Mouse (Mus musculus) limb, embryonic 15.5 days (tissue): Measurements from ENCODE around the gene Nktr. TPM values are rescaled to one million over a fixed set of nuclear protein-coding genes. Genes with fewer than 3 reads are reported as not detected.
A peak's percentile ranks its signal among the peaks of the same experiment; 100 is the strongest.

Source experiments
- ATAC-seq: fragments of 200-750 bp; cut with Nextera tagmentation; 2 replicates; pipeline ENCODE4 v1.8.0; 2017; ENCODE audit warnings: low read depth, moderate TSS enrichment; ENCODE audit not compliant: insufficient number of reproducible peaks, low FRiP score, low TSS enrichment
- H3K27ac ChIP-seq: fragments of 300-500 bp; sonication (generic); 2 replicates; pipeline ENCODE4 v1.5.1; 2015; ENCODE audit warnings: moderate library complexity, mild to moderate bottlenecking, inconsistent platforms
- H3K27me3 ChIP-seq: fragments of 300-500 bp; sonication (generic); 2 replicates; pipeline ENCODE4 v1.6.1; 2015; ENCODE audit warnings: inconsistent platforms
- H3K36me3 ChIP-seq: fragments of 300-500 bp; sonication (generic); 2 replicates; pipeline ENCODE4 v1.6.1; 2015; ENCODE audit warnings: inconsistent platforms
- H3K4me1 ChIP-seq: fragments of 300-500 bp; sonication (generic); 2 replicates; pipeline ENCODE4 v1.6.1; 2015; ENCODE audit warnings: inconsistent platforms
- H3K4me2 ChIP-seq: fragments of 300-500 bp; sonication (generic); 2 replicates; pipeline ENCODE4 v1.6.1; 2015; ENCODE audit warnings: mild to moderate bottlenecking, inconsistent platforms
- H3K4me3 ChIP-seq: fragments of 300-500 bp; sonication (generic); 2 replicates; pipeline ENCODE4 v1.5.1; 2015; ENCODE audit warnings: mild to moderate bottlenecking, inconsistent platforms
- H3K9ac ChIP-seq: fragments of 300-500 bp; sonication (generic); 2 replicates; pipeline ENCODE4 v1.6.1; 2015; ENCODE audit warnings: inconsistent platforms
- H3K9me3 ChIP-seq: fragments of 300-500 bp; sonication (generic); 2 replicates; pipeline ENCODE4 v1.6.1; 2016; ENCODE audit warnings: inconsistent platforms
- WGBS: fragments of 180-500 bp; shearing (Covaris S2); methylation state at CpG from one replicate; pipeline ENCODE4 v1.1.7; 2015; 5-methylcytosine and 5-hydroxymethylcytosine counted together
- polyA plus RNA-seq: library from polyadenylated mRNA; unstranded; fragments of >200 nt; fragmentation: Nextera tagmentation; extraction: Ambion mirVana; gene quantifications from 2 replicates; pipeline ENCODE4 v1.2.1, GENCODE M21; 2015

Nktr gene
- polyA plus RNA-seq, 1 experiment from 2014 or later, result 68.1 TPM

DNA sequence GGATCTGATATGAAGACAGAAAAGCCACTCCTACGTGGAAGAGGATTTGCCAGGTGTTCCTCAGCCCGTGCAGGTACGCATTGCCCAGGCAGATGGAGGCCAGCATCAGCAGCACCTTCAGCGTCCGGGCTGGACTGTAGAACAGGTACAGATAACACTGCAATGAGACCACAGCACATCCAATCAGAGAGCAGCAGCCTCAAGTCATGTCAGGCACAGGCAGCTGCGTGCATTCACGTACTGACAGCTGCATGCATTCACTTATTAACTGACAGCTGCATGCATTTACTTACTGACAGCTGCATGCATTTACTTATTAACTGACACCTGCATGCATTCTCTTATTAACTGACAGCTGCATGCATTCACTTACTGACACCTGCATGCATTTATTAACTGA lies 34.3 kb upstream of the Nktr start:
- Histone ChIP-seq H3K36me3 (peaks cover 40% of the 10 kb centered on the region), H3K4me1 (peaks cover 2% of the 10 kb centered on the region), H3K27ac (no peak overlapping the region), H3K27me3 (no peaks in the 10 kb centered on the region), H3K4me2 (no peak overlapping the region), H3K9me3 (no peaks in the 10 kb centered on the region), H3K4me3 (no peak overlapping the region), H3K9ac (no peak overlapping the region)
- 73% methylated on average over 7 of the region's 7 CpGs for WGBS
- no peak for ATAC-seq

DNA sequence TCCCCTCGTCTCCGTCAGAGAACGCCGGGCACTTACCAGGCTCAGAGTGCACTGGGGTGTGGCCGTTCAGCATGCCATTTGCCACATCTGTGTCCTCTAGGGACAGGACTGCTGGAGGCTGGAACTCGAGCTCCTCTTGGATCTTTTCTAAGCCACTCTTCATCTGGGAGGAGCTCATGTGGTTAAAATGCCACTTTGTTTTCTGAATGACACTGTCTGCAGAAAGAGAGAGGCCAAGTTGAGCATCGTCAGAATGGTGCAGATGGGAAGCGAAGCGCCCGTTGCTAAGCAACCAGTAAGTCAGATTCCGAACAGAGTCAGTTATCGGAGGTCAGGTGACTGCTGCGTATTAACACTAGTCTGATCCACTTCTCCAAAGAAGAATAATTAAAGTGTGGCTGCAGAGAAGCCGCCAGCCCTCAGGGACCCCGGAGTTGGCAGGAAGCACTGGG lies 28.7 kb upstream of the Nktr start:
- no peak overlapping the region for H3K4me3 ChIP-seq
- no peak for ATAC-seq
- no peaks in the 10 kb centered on the region for H3K9me3 ChIP-seq
- H3K4me2 ChIP-seq, result no peak overlapping the region
- H3K9ac ChIP-seq, result no peak overlapping the region
- no peaks in the 10 kb centered on the region for H3K4me1 ChIP-seq
- WGBS, result 76% methylated on average over 15 of the region's 15 CpGs
- no peaks in the 10 kb centered on the region for H3K27me3 ChIP-seq
- peaks cover 63% of the 10 kb centered on the region for H3K36me3 ChIP-seq
- no peak overlapping the region for H3K27ac ChIP-seq

DNA sequence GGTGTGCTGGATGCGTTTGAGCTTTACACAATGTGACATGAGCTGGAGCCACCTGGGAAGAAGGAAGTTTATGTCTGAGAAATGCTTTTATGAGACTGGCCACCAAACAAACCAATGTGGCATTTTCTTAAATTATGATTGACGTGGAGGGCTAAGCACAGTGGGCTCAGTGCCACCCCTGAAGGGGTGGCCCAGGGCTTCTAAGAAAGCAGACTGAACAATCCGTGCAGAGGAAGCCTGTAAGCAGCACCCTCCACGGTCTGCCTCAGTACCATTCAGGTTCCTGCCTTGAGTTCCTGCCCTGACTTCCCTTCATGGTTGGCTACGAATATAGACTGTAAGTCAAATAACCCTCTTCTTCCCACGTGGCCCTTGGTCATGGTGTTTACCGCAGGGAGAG lies 28.2 kb upstream of the Nktr start:
- H3K27ac ChIP-seq, result no peak overlapping the region
- no peak overlapping the region for H3K4me2 ChIP-seq
- no peaks in the 10 kb centered on the region for H3K27me3 ChIP-seq
- H3K4me3 ChIP-seq, result no peak overlapping the region
- no peak overlapping the region for H3K9ac ChIP-seq
- WGBS, result 90% methylated on average over 7 of the region's 7 CpGs
- H3K36me3 ChIP-seq, result peaks cover 63% of the 10 kb centered on the region
- no peaks in the 10 kb centered on the region for H3K9me3 ChIP-seq
- no peak for ATAC-seq
- H3K4me1 ChIP-seq, result no peaks in the 10 kb centered on the region

GRCm38 (mm10) chr9:121694736-121695135 lies 24.2 kb upstream of the Nktr start:
- ATAC-seq, result no peak
- H3K9ac ChIP-seq, result no peak overlapping the region

DNA sequence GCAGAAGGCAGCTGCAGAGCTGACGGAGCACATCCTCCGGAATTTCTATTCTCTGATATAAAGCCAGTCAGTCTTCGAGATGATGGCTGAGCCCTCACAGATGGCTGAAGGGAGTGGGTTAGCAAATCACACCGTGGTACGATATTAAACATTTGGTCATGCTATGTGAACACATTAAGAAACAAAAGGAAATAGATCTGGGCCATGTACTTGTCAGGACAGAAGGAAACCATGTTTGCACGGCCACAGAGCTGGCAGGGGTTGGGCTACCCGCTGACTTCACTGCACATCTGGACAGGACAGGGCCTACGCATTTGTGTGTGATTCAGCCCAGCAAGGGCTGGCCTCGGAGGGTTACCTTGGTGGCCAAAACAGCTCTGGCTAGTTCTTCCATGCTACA lies 22.3 kb upstream of the Nktr start:
- no peak for ATAC-seq
- Histone ChIP-seq H3K36me3 (peaks cover 47% of the 10 kb centered on the region), H3K27ac (no peak overlapping the region)

More at GRCm38 (mm10) chr9:121694736-121695135, 24.2 kb upstream of the Nktr start:
- H3K9me3 ChIP-seq, result no peaks in the 10 kb centered on the region
- H3K27ac ChIP-seq, result no peak overlapping the region
- 74% methylated on average over 12 of the region's 12 CpGs for WGBS
- no peaks in the 10 kb centered on the region for H3K27me3 ChIP-seq
- H3K4me2 ChIP-seq, result no peak overlapping the region
- H3K36me3 ChIP-seq, result peaks cover 61% of the 10 kb centered on the region
- H3K4me1 ChIP-seq, result no peaks in the 10 kb centered on the region
- H3K4me3 ChIP-seq, result no peak overlapping the region

GRCm38 (mm10) chr9:121697150-121698049 lies 21.6 kb upstream of the Nktr start:
- Histone ChIP-seq H3K36me3 (peaks cover 39% of the 10 kb centered on the region), H3K27me3 (no peaks in the 10 kb centered on the region), H3K4me1 (no peaks in the 10 kb centered on the region), H3K4me2 (no peak overlapping the region), H3K4me3 (no peak overlapping the region), H3K27ac (no peak overlapping the region), H3K9ac (no peak overlapping the region), H3K9me3 (no peaks in the 10 kb centered on the region)
- 100% methylated on average over 1 of the region's 1 CpGs for WGBS
- no peak for ATAC-seq

More for the DNA sequence above, 22.3 kb upstream of the Nktr start:
- no peaks in the 10 kb centered on the region for H3K27me3 ChIP-seq
- H3K4me1 ChIP-seq, result no peaks in the 10 kb centered on the region
- no peak overlapping the region for H3K4me3 ChIP-seq
- H3K9ac ChIP-seq, result no peak overlapping the region
- no peak overlapping the region for H3K4me2 ChIP-seq
- no peaks in the 10 kb centered on the region for H3K9me3 ChIP-seq
- 83% methylated on average over 9 of the region's 9 CpGs for WGBS

DNA sequence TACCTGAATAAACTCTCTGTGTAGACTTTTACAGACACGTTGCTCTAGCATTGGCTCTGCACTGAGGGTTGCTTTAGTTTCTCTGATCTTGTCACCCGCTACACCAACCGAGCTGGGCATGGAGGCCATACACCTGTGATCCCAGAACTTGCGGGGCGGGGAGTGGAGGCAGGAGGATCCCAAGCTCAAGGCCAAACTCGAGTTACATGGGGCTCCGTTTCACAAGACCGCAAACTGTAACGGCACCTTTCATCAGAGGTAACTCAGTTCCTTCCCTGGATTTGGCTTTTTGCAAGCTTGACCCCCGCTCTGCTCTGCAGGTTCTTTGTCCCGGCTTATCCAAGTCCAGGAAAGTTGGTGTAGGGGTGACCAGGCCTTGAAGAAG lies 14.7 kb upstream of the Nktr start:
- Histone ChIP-seq H3K27me3 (no peaks in the 10 kb centered on the region), H3K36me3 (peaks cover 4% of the 10 kb centered on the region; the same call in 1 of the 2 replicates), H3K9me3 (no peaks in the 10 kb centered on the region), H3K4me3 (peak overlapping the region; percentile 89), H3K4me1 (peaks cover 21% of the 10 kb centered on the region), H3K9ac (peak overlapping the region; percentile 77), H3K4me2 (peak overlapping the region; percentile 94), H3K27ac (no peak overlapping the region)
- no peak for ATAC-seq
- 29% methylated on average over 11 of the region's 11 CpGs for WGBS

- Histone ChIP-seq H3K4me3 (peak within 1 kb of the TSS; percentile 89), H3K4me2 (peak within 1 kb of the TSS; percentile 94), H3K36me3 (peaks cover 2% of the 10 kb centered on the region; the same call in 1 of the 2 replicates), H3K27me3 (no peaks in the 10 kb centered on the region), H3K9ac (peak within 1 kb of the TSS; percentile 77), H3K27ac (peak within 1 kb of the TSS; percentile 87), H3K4me1 (peaks cover 21% of the 10 kb centered on the region), H3K9me3 (no peaks in the 10 kb centered on the region)
- peak; percentile 95 for ATAC-seq
- WGBS, result 2% methylated on average over 69 of the region's 69 CpGs
Measured at GRCm38 (mm10) chr9:121704646-121705625, 14.0 kb upstream of the Nktr start, which contains the start of gene Sec22c. Gene Sec22c, minus strand, starts transcription at chr9:121705490.

GRCm38 (mm10) chr9:121706029-121706675 lies 12.8 kb upstream of the Nktr start:
- no peak overlapping the region for H3K4me2 ChIP-seq
- no peaks in the 10 kb centered on the region for H3K27me3 ChIP-seq
- no peak overlapping the region for H3K9ac ChIP-seq
- ATAC-seq, result no peak
- no peaks in the 10 kb centered on the region for H3K36me3 ChIP-seq
- 74% methylated on average over 6 of the region's 6 CpGs for WGBS
- peaks cover 24% of the 10 kb centered on the region for H3K4me1 ChIP-seq
- H3K9me3 ChIP-seq, result no peaks in the 10 kb centered on the region
- no peak overlapping the region for H3K27ac ChIP-seq
- no peak overlapping the region for H3K4me3 ChIP-seq

DNA sequence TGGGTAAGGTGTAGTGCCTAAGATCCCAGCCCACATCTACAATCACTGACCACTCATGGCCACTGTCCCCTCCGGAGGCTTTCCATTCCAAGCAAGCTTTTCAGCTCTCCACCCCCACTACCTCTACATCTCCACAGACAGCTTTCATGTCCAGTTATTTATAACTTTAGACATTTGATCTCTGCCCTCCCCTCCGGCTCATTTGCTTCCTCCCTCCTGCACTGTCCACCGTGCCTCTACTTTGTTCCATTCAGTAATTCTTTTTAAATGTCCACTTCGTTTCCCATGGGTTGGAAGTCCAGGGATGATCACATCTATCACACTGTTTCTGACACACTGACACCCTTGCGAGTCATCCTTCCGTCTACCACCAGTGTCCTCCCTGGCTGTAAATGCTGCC lies 11.2 kb upstream of the Nktr start:
- H3K9ac ChIP-seq, result no peak overlapping the region
- H3K9me3 ChIP-seq, result no peaks in the 10 kb centered on the region
- WGBS, result 42% methylated on average over 6 of the region's 6 CpGs
- H3K4me3 ChIP-seq, result no peak overlapping the region
- peaks cover 5% of the 10 kb centered on the region for H3K36me3 ChIP-seq
- no peaks in the 10 kb centered on the region for H3K27me3 ChIP-seq
- H3K4me1 ChIP-seq, result peaks cover 34% of the 10 kb centered on the region
- H3K27ac ChIP-seq, result no peak overlapping the region
- ATAC-seq, result no peak
- no peak overlapping the region for H3K4me2 ChIP-seq
